Mouse (Mus musculus): Measurements from ENCODE around the gene A430033K04Rik. TPM values are rescaled to one million over a fixed set of nuclear protein-coding genes. Genes with fewer than 3 reads are reported as not detected.

A430033K04Rik gene
- total RNA-seq, 2 experiments from 2014 or later, result 15.2 to 16.5 TPM

- DNase-seq (ENCODE audit: low spot score in 2 of 2), result peak; percentile 15 to 26
Measured at GRCm38 (mm10) chr5:138694496-138695167, 72.0 kb downstream of the A430033K04Rik start.

GRCm38 (mm10) chr5:138697466-138697865, 74.8 kb downstream of the A430033K04Rik start:
- no peak for DNase-seq (ENCODE audit: low spot score in 2 of 2)

Small RNA genes within 50 kb of the gene (microRNA-seq; reads per million reads assigned to microRNA genes)
- gene Gm24082, result 0 reads per million in 2 experiments

Other genes starting within 250 kb of the A430033K04Rik start
- gene Zfp157, start 181.4 kb upstream of the A430033K04Rik start, total RNA-seq (2021), result 10 to 100 TPM; 23.7 to 25.2 TPM
- not detected for gene 1700123K08Rik, start 58.1 kb upstream of the A430033K04Rik start, total RNA-seq (2021)
- gene Zfp68, start 3.1 kb upstream of the A430033K04Rik start, total RNA-seq (2021), result 10 to 100 TPM; 29.8 to 30.3 TPM
- gene Fam20c, start 131.7 kb downstream of the A430033K04Rik start, total RNA-seq (2021), result 10 to 100 TPM; 32.2 to 33.9 TPM
- not detected for gene Gm5294, start 197.2 kb downstream of the A430033K04Rik start, total RNA-seq (2021)

All from layer of hippocampus, adult 18-20 months (tissue).